Mouse (Mus musculus) hindbrain, embryonic 11.5 days (tissue): ENCODE measurements around the gene Vmp1. TPM values are rescaled to one million over a fixed set of nuclear protein-coding genes. Genes with fewer than 3 reads are reported as not detected.

Source experiments
- ATAC-seq: fragments of 200-750 bp; cut with Nextera tagmentation; 2 replicates; pipeline ENCODE4 v1.8.0; 2017; ENCODE audit warnings: mild to moderate bottlenecking, moderate TSS enrichment, moderate library complexity; ENCODE audit not compliant: low FRiP score
- DNase-seq: peaks from one replicate; pipeline ENCODE4 v3.0.0-alpha.2; 2015; ENCODE audit warnings: low spot score
- H3K27ac ChIP-seq: fragments of 300-500 bp; sonication (generic); 2 replicates; pipeline ENCODE4 v1.5.1; 2014; ENCODE audit warnings: mild to moderate bottlenecking, low read depth, low read length
- H3K27me3 ChIP-seq: fragments of 300-500 bp; sonication (generic); 2 replicates; pipeline ENCODE4 v1.6.1; 2014; ENCODE audit warnings: mild to moderate bottlenecking, low read length, moderate library complexity, mixed read lengths; ENCODE audit not compliant: control insufficient read depth, insufficient read depth
- H3K36me3 ChIP-seq: fragments of 300-500 bp; sonication (generic); 2 replicates; pipeline ENCODE4 v1.6.1; 2014; ENCODE audit warnings: mild to moderate bottlenecking, low read length, moderate library complexity, mixed read lengths; ENCODE audit not compliant: control insufficient read depth, insufficient read depth
- H3K4me1 ChIP-seq: fragments of 300-500 bp; sonication (generic); replicated peaks from 2 replicates; pipeline ENCODE4 v1.6.1; 2014; ENCODE audit warnings: low read length, mixed read lengths; ENCODE audit not compliant: control insufficient read depth, insufficient read depth
- H3K4me2 ChIP-seq: fragments of 300-500 bp; sonication (generic); replicated peaks from 2 replicates; pipeline ENCODE4 v1.6.1; 2014; ENCODE audit warnings: mild to moderate bottlenecking, low read depth, low read length
- H3K4me3 ChIP-seq: fragments of 300-500 bp; sonication (generic); 2 replicates; pipeline ENCODE4 v1.5.1; 2014; ENCODE audit warnings: low read depth, low read length
- H3K9ac ChIP-seq: fragments of 300-500 bp; sonication (generic); 2 replicates; pipeline ENCODE4 v1.6.1; 2014; ENCODE audit warnings: low read depth, low read length
- H3K9me3 ChIP-seq: fragments of 300-500 bp; sonication (generic); 2 replicates; pipeline ENCODE4 v1.6.1; 2016; ENCODE audit warnings: low read length; ENCODE audit not compliant: control insufficient read depth
- WGBS: fragments of 180-500 bp; shearing (Covaris S2); extraction: QIAGEN DNeasy Blood & Tissue Kit; methylation state at CpG from one replicate; pipeline ENCODE4 v1.1.7; 2014; 5-methylcytosine and 5-hydroxymethylcytosine counted together
- polyA plus RNA-seq: library from polyadenylated mRNA; unstranded; fragments of >200 nt; fragmentation: Nextera tagmentation; extraction: Ambion mirVana; gene quantifications from 2 replicates; pipeline ENCODE4 v1.2.1, GENCODE M21; 2014

Vmp1 gene
- polyA plus RNA-seq, 1 experiment from 2014 or later, result 105 TPM

DNA sequence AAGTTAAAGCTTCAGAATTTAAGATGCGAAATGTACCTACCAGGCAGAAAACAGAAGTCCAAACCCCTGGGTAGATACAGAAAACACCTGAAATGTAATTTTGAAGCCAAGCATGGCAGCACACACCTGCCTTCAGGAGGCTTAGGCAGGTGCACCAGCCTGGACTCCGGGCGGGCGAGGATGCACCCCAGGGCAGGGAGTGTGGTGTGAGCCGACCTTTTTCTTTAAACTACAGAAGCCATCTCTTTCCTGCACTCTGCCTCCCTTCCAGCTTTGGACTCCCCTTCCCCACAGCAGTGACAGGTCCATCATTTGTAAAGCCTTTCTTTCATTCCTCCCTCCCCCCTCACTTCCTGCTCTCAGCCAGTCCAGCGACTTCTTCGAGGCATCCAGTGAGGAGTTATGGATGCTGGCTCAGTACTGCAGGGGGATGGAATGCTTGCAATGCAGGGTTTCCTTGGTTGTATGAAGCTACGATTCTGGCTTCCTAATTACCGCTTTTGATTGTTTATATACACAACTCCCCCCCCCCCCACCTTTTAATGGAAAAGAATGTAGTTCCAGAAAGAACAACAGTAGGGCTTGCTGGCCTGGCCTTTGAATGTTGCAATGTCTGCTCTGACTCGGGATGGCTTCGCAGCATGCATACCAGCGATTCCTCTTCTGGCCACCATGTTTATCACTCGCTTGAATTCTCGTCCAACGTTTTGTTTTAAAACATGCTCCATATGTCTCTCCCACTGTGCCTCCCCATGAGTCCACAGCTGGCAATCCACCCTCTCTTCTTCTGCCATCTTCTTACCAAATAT is 112.4 kb downstream of the Vmp1 start:
- 50% methylated on average over 15 of the region's 15 CpGs for WGBS
- Histone ChIP-seq H3K9ac (no peak overlapping the region), H3K4me1 (no peaks in the 10 kb centered on the region), H3K4me3 (no peak overlapping the region), H3K27me3 (no peaks in the 10 kb centered on the region), H3K27ac (peak overlapping the region; percentile 31; the same call in 1 of the 2 replicates), H3K9me3 (no peaks in the 10 kb centered on the region), H3K36me3 (no peaks in the 10 kb centered on the region), H3K4me2 (no peak overlapping the region)
- ATAC-seq (no peak), DNase-seq (peak; percentile 38)

DNA sequence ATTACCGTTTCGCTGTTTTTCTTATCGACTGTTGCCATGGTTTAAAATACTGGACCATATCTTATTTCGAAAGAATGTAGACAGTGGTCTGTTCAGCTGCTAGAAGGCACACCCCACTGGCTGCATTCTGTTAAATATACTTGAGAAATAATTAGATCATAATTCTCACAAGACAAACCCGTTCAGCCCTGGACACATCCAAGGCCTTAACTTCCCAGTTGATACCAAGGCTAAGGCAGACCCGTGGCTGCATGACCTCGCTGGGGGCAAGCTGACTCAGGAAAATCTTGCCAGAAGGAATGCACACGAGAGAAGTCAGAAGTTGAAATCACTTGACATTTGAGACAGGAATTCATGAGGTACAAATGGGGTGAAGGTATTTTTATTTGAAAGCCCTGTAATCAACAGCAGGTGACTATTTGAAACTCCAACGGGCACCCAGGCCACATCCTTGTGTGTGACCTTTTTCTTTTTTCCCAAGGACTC is 113.3 kb downstream of the Vmp1 start:
- Histone ChIP-seq H3K4me1 (no peaks in the 10 kb centered on the region), H3K36me3 (no peaks in the 10 kb centered on the region), H3K4me2 (no peak overlapping the region), H3K27ac (no peak overlapping the region), H3K9me3 (no peaks in the 10 kb centered on the region), H3K9ac (no peak overlapping the region), H3K4me3 (no peak overlapping the region), H3K27me3 (no peaks in the 10 kb centered on the region)
- no peak for DNase-seq
- no peak for ATAC-seq
- 61% methylated on average over 9 of the region's 9 CpGs for WGBS

DNA sequence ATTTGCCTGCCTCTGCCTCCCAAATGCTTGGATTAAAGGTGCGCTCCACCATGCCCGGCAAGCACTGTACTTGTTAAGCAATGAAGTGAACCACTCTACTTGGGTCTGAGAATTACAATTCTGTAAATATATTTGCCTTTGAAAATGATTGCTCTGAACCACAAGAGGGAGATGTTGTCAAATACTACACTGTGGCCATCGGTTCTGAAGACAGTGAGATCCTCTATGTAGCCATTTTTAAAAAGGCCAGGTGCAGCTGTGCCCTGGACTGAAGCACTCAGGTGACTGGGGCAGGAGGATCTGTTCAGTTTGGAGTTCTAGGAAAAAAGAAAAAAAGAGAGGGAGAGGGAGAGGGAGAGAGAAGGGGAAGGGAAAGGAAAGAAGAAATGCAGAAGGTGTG is 115.2 kb downstream of the Vmp1 start:
- Histone ChIP-seq H3K4me1 (no peaks in the 10 kb centered on the region), H3K36me3 (no peaks in the 10 kb centered on the region), H3K27ac (no peak overlapping the region), H3K27me3 (no peaks in the 10 kb centered on the region), H3K4me2 (no peak overlapping the region), H3K4me3 (no peak overlapping the region), H3K9me3 (no peaks in the 10 kb centered on the region), H3K9ac (no peak overlapping the region)
- ATAC-seq (no peak), DNase-seq (no peak)
- 79% methylated on average over 3 of the region's 3 CpGs for WGBS

GRCm38 (mm10) chr11:86558258-86558657 is 125.4 kb downstream of the Vmp1 start:
- H3K36me3 ChIP-seq, result no peaks in the 10 kb centered on the region
- no peak overlapping the region for H3K4me2 ChIP-seq
- DNase-seq, result no peak
- no peak overlapping the region for H3K9ac ChIP-seq
- no peaks in the 10 kb centered on the region for H3K4me1 ChIP-seq
- H3K27ac ChIP-seq, result no peak overlapping the region
- no peaks in the 10 kb centered on the region for H3K9me3 ChIP-seq
- H3K27me3 ChIP-seq, result no peaks in the 10 kb centered on the region
- 88% methylated on average over 4 of the region's 4 CpGs for WGBS
- no peak overlapping the region for H3K4me3 ChIP-seq
- no peak for ATAC-seq

- WGBS, result 92% methylated on average over 6 of the region's 6 CpGs
- Histone ChIP-seq H3K9me3 (no peaks in the 10 kb centered on the region), H3K27me3 (no peaks in the 10 kb centered on the region), H3K36me3 (no peaks in the 10 kb centered on the region; the same call in 1 of the 2 replicates), H3K9ac (no peak overlapping the region), H3K4me2 (no peak overlapping the region), H3K4me3 (no peak overlapping the region), H3K4me1 (no peaks in the 10 kb centered on the region), H3K27ac (no peak overlapping the region)
- DNase-seq (no peak), ATAC-seq (no peak)
Observed at GRCm38 (mm10) chr11:86553525-86553924, 130.1 kb downstream of the Vmp1 start.

DNA sequence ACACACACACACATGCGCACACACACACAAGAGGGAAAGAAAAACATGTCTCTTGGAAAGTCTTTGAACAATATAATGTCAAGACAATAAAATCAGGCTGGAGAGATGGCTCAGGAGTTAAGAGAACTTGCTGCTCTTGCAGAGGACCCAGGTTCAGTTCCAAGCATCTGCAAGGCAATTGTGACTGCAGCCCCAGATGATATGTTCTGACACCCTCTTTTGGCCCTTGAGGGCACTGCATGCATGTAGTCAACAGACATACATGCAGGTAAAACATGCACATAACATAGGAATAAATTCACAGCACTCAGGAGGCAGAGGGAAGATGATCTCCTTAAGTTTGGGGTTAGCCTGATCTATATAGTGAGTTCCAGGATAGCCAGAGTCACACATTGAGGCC is 136.2 kb downstream of the Vmp1 start:
- no peak overlapping the region for H3K9ac ChIP-seq
- DNase-seq (no peak), ATAC-seq (no peak)
- 89% methylated on average over 1 of the region's 1 CpGs for WGBS
- H3K9me3 ChIP-seq, result no peaks in the 10 kb centered on the region
- no peak overlapping the region for H3K27ac ChIP-seq
- no peaks in the 10 kb centered on the region; the same call in 1 of the 2 replicates for H3K36me3 ChIP-seq
- no peak overlapping the region for H3K4me2 ChIP-seq
- no peak overlapping the region for H3K4me3 ChIP-seq
- no peaks in the 10 kb centered on the region for H3K4me1 ChIP-seq
- no peaks in the 10 kb centered on the region for H3K27me3 ChIP-seq

- WGBS, result 81% methylated on average over 8 of the region's 8 CpGs
- Histone ChIP-seq H3K9me3 (no peaks in the 10 kb centered on the region), H3K27me3 (no peaks in the 10 kb centered on the region), H3K4me3 (peak overlapping the region; percentile 78), H3K36me3 (no peaks in the 10 kb centered on the region; the same call in 1 of the 2 replicates), H3K9ac (0 out of 2 replicates have a peak overlapping the region, but pooled peaks have one; percentile 46), H3K27ac (no peak overlapping the region), H3K4me1 (no peaks in the 10 kb centered on the region), H3K4me2 (peak overlapping the region; percentile 39)
- ATAC-seq (no peak), DNase-seq (no peak)
Observed at GRCm38 (mm10) chr11:86545556-86545955, 138.1 kb downstream of the Vmp1 start.

DNA sequence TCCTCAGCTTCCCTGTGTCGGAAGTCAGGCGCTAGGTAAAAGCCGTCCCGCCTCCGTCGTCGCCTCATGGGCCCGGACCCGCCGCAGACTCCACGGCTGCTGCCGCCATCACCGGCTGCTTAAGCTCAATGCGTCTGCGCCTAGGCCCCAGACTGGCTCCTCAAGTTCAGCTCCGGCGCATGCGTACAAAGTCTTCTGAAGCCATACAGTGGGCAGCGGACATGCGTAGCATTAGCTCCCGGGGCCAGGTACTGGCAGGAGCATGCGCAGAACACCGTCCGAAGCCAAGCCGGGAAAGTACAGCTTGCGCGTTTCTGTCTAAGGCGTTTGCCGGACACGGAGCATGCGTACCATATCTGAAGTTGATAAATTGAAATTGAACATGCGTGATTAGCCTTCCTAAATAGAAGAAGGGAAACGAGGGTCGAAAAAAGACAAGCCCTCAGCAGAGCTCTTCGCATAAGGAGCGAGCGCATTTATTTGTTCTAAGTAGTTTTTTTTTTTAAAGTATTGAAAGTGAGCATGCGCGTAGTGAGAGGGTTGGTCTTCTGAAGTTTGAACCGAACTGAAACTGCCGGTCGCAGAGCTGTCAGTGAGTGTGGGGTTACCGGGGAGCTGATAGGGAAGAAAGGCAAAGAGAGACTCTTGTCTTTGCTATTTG is 138.9 kb downstream of the Vmp1 start, which contains the start of the genes Rps6kb1 and Tubd1:
TSS of gene Rps6kb1 (minus strand) at position 167 of the 661 bp plus-strand sequence.
TSS of gene Tubd1 (plus strand) at position 353 of the 661 bp plus-strand sequence.
- DNase-seq (peak; percentile 100), ATAC-seq (peak; percentile 98)
- under 1% methylated on average over 43 of the region's 43 CpGs for WGBS

More for the DNA sequence above, 138.9 kb downstream of the Vmp1 start, which contains the start of the genes Rps6kb1 and Tubd1:
- peak within 1 kb of the TSS; percentile 86 for H3K4me2 ChIP-seq
- peak within 1 kb of the TSS; percentile 68 for H3K27ac ChIP-seq
- H3K27me3 ChIP-seq, result no peaks in the 10 kb centered on the region
- no peaks in the 10 kb centered on the region for H3K9me3 ChIP-seq
- H3K4me3 ChIP-seq, result peak within 1 kb of the TSS; percentile 78
- peak within 1 kb of the TSS; percentile 75 for H3K9ac ChIP-seq
- H3K4me1 ChIP-seq, result no peaks in the 10 kb centered on the region
- no peaks in the 10 kb centered on the region; the same call in 1 of the 2 replicates for H3K36me3 ChIP-seq
